Mouse (Mus musculus): Measurements from ENCODE around the gene Pdlim4.
"Not testable (repeated sequence)": the region's sequence is repeated elsewhere in the genome, so short reads cannot be mapped to it uniquely, and the experiment has no call there.

Pdlim4 gene

DNA sequence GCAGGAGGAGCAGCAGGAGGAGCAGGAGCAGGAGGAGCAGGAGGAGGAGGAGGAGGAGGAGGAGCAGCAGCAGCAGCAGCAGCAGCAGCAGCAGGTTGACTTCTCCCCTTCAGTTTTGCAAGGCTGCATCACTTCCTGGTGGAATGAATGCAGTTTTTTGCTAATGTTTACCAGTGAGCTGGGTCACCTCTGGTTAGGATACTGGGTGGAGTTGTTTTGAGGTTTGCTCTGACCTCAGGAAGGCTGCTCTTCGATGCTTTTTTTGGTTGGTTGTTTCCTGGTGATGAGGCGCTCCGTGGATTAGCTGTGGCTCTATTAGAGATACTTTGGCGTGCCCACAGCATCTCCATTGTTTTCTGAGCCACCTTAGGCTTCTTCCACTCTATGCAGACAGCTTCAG is 51.2 kb downstream of the Pdlim4 start:
- no peak for DNase-seq (ENCODE audit: low spot score)

DNA sequence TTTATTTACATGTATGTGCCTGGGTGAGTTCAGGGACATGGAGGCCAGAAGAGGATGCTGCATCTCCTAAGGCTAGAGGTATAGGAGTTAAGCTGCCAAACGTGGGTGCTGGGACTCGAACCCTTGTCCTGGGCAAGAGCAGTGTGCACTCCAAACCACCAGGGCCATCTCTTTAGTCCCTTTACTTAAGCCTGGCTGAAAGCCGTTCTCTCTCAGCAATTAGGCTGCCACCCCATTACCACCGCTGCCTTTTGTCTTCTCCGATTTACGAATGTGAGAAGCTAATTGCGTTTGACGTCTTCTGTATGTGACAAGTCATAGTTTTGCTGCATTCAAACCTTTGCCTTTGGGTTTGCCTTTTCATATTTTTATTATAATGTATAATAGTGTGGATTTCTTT is 52.8 kb downstream of the Pdlim4 start:
- no peak for DNase-seq (ENCODE audit: low spot score)

DNA sequence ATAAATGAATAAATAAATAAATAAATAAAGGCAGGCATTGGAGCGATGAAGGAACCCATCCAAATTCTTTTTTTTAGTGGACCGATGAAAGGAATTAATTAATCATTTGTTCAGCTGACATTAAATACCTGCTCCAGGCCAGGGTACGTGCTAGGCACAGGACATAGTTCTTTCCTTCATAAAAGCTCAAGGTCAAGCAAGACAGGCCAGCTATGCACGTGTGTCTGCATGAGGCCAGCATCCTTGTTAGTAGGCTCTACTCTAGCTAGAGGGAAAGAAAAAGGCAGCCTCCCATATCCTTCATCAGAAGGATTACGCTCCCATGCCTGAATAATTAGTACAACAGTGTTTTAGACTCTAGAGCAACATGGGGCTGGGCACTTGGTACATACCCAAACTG is 55.9 kb downstream of the Pdlim4 start:
- no peak for DNase-seq (ENCODE audit: low spot score)

DNA sequence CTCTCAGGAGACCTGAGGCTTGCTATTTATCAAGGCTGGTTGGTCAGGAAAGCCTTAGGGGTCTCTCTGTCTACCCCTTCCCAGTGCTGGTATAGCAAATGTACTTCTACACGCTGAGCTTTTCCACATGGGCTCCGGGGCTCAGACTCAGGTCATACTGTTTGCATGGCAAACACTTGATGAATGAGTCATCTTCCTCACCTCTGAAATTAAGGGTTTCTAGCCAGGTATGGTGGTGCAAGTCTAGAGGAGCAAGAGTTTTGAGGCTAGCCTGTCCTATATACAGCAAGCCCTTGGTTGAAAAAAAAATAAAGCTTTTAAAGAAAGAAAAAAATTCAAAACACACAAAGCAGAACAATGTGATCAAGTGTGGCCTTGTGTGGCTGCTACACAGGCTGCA is 57.6 kb downstream of the Pdlim4 start:
- DNase-seq (ENCODE audit: low spot score) = no peak

DNA sequence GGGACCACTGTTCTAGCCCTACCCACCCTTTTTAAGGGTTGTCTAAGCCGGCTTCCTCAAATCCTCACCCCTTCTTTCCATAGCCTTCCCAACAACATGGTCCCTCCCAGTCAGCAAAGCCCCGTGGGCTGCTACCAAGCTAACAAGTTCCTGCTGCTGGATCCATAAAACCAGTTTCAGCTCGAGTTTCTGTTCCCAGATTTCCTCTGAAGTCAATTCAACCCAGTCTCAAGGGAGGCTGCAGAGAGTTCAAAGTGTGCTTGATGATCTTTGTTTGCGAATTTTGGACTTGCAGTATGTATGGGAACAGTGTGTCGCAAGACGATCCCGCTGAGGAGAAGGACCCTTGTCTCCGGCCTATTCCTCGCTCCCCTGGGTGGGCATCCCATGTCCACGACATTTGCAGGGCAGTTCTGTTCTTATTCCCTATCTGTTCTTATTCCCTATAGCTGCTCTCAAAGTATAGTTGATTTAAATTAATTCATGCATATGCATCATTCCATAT is 60.3 kb downstream of the Pdlim4 start:
- no peak for DNase-seq (ENCODE audit: low spot score)

DNA sequence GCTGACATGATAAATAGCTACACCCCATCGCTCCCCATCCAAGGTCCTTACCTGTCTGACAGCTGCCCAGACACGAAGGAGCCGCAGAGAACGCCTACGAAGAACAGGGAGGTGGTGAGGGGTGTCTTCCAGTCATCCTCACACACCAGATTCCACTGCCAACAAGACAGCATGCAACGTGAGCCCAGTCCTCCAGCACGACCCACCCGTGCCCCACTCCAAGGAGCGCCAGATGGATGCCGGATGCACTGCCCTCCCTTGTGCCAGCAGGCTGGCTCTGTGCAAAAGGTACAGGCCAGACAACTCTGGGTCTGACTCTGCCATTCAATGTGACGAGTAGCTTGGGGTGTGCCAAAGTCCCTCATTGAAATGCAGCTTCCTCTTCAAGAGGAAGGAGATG is 61.1 kb downstream of the Pdlim4 start:
- DNase-seq (ENCODE audit: low spot score) = no peak

DNA sequence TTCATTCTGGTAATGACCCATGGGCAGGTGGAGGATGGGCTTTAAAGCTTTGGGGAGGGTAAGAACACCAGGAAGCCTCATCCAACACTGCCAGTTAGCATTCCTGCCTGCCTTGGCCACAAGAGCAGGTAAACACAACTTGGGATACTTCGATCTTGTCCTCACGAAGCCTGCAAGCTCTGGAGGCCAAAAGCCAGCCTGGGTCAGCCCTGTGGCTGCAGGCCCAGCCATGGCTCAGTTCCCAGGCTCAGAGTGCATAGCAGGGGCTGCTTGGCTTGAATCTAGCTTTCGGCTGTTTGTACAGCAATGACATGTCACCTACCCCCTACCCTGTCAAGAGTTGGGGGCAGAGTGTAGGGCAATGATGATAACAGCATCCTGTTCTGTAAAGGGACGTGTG is 61.9 kb downstream of the Pdlim4 start:
- no peak for DNase-seq (ENCODE audit: low spot score)

DNA sequence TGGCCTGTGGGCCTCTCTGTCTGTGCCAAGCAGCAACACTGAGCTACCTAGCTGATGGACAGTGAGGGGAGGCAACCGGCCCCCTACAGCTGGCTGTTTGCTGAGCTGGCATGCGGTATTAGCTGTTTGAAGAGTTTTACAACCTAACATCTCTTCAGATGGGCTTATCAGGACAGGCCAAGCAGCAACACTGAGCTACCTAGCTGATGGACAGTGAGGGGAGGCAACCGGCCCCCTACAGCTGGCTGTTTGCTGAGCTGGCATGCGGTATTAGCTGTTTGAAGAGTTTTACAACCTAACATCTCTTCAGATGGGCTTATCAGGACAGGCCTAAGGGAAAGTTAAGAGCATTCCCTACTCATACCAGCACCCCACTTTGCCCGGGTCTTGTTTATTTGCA is 62.5 kb downstream of the Pdlim4 start:
- DNase-seq (ENCODE audit: low spot score) = not testable (repeated sequence)

Data from spleen, adult 12 weeks (tissue).